Mouse (Mus musculus): ENCODE measurements at regions not wholly inside any gene's neighbourhood (a gene's known extent, or its start where the extent isn't known, plus 50 kb on each side); places are given as distances from the start of the nearest gene placed in this dataset.

DNA sequence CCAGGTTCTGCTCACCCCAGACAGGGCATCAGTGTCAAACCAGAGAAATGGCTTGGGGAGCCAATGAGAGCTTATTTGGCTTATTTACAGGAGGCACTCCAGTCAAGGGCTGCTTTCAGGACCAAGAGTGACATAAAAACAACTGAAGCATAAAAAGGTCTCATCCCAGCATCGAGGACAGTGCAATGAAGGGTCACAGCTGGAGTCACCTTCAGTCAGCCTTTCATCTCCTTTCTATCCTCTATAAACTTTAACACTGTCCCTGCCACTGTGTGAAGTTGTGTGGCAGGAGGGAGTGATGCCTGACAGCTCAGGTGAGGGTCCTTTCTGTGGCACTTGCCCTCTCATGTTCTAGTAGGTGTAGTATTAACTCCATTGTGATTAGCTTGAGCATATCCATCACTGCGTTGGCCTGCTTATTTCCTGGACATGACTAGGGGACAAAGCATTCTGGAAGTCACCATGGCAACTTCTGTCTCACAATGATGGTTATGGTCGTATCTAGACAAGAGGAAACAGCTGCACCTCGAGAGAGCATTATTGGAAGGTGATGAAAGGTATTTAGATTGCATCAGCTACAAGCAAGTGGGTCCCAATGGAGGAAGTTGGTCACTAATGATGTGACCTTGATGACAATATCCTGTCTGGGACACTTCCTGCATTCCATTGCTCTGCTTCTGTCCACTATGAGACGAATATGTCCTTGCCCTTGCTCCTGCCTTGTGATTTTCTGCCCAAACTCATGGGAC, 87.8 kb upstream of the Enpp6 start:
- DNase-seq: peak; percentile 22

DNA sequence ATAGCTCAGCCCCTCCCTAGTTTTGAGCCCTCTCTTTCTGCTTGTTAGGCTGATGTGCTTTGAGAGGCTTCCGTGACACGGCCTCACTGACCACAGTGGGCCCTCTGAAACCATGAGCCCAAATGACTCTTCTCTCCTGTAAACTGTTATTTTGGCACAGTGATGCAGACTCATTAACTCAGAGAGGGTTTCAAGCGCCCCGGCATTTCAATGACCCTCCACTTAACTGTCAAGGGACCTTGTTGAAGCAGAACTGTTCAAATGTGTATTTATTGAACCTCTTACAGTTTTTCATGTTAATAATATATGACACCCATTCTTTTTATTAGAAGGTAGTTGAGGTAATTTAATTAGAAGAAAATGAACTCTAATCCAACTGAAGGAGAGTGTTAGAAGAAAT, 85.9 kb upstream of the Enpp6 start:
- DNase-seq: no peak

DNA sequence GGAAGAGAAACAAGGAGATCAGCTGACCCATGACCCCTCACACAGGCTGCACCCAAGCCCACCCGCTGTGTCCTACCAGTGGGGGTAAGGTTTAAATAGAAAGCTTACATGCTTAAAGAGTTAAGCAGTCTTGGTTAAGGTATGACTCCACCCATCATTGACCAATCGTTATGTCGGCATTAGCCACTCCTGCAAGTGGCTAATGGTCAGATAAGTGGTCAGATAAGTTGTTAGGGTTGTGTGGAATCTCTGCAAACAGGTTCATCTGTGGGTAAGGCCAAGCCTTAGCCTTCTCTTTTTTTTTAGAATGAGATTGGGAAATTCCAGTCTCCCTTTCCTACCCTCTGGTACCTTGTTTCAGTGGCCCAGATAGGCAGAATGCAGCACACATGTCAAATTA, 82.0 kb upstream of the Enpp6 start:
- DNase-seq: no peak

DNA sequence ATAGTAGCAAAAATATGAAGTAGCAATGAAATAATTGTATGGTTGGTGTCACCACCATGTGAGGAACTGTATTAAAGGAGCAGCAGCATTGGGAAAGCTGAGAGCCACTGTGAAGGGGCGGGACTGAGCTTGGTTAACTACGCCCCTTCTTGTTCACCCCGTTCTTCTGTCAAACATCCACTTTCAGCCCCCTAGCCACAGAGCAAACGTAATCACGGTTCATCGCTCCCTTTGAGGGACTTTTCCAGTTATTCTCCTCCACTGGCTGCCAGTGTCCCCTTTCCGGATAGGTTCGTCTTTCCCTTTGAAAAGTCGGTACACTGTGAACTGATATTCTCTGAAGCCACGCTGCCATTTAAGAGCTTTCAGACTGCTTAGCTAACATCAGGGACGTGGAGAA, 79.3 kb upstream of the Enpp6 start:
- DNase-seq: peak; percentile 25

DNA sequence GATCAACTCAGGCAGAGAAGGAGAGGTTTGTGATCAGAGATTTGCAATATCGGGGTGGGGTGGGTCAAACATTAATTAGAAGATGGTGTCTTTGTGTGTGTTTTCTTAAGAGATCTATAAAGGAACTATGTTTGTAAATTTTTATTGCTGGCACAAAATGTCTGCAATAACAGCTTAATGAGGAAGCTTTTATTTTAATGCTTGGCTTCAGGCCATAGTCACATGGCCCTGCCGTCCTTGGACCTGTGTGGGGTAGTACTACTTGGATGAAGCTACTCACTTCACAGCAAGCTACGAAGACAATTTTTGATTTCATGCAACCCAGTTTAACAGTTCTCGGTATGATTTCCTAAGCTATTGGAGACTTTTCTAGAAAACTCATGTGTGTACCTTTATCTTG, 78.5 kb upstream of the Enpp6 start:
- DNase-seq: no peak

DNA sequence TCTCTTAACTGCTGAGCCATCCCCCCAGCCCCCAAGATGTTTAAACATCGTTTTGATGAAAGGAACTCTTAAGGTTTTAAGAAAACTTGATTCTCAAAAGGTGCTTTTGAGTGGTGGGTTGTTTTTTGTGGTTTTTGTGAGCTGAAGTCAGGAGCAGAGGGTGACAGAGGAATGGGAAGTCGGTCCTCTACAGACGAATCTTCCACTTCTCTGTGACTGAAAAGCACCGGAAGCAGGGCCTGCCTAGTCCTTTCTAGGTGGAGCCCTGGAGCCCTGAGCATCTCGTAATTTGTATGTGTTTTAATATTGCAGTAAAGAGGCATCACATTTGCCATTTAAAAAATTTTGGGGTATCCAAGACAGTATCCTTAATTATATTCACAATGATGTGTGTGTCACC, 72.7 kb upstream of the Enpp6 start:
- no peak for DNase-seq

DNA sequence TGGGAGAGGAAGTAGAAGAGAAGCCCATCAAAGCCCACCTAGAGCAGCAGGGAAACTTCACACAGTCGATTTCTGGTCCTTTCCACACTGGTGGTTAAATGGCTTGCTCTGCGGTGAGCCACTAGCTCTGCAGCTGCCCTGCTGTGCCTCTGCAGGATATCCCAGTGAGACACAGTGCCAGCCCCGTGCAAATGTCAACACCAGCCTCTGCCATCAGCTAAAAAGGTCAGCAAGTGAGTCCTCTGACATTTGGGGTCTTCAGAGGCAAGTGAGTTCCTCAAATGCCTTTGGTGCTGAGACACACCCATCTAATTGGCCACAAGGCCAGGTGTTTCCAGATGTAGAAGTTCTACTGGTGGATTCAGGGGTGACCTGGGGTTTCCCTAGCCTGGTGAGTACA, 66.6 kb upstream of the Enpp6 start:
- no peak for DNase-seq

DNA sequence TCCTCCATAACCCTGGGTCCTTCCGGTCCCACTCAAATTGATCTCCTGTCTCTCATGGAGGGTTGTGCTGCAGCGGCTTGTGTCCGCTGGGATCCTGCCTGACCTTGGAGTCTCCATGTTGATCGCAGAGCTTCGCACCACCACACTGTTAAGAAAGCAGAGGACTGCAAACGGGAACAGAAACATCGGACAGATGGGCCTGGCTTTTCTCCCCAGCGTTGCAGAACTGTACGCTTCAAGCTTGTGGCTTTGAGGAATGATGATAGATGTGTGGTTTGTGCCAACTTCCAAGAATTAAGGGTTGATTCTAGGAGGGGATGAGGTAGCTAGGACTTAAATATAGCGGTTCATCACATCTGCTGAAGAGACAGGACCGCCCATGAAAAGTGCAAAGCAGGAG, 65.6 kb upstream of the Enpp6 start:
- DNase-seq: no peak

DNA sequence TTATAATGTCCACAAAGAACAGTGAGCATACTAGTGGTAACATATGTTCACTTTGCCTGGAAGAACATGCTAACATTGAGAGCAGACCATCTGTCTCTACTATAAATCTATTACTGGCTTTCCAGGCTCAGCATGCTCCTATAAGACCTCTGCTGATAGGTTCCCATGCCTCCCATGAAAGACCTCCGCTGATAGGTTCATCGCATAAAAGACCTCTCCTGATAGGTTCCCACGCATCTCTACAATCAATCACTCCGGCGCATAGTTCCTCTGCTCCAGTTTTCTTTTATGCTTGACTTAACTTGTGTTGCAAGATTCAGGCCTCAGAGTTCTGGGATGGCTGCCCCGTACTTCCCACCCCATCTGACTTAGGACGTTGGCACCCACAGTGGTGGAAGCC, 65.1 kb upstream of the Enpp6 start:
- DNase-seq: no peak

DNA sequence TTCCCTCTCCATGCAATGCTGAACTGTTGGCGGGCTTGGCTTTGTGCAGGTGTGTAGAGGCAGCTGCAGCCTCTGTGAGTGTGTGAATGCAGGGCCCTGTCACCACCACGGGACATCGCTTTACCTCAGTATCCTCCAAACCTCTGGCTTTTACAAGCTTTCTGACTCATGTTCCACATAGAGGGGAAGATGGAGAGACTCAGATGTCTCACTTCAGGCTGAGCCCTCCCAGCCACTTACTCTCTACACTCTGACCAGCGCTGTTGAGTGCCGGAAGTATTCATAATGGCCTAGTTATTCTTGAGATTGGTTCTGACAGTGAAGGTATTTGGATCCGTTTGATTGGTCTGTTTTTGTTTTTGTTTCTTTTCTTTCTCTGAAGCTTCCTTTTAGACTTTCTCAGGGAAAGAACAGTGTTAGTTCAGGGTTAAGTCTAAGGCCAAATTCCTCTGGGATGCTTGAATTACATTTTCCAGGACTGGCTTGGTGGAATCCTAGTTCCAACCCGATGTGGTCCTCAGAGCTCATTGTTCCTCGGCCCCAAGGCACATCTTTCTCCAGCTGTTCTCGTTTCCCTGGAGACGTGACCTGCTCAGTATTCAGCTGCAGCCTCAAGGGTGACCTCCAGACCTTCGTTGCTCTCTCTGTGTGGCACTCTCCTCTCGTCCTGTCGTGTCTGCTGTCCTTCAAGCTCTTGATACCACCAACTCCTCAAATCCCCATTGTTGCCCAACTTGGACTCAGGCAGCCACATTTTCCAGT, 61.7 kb upstream of the Enpp6 start:
- DNase-seq: peak; percentile 79

DNA sequence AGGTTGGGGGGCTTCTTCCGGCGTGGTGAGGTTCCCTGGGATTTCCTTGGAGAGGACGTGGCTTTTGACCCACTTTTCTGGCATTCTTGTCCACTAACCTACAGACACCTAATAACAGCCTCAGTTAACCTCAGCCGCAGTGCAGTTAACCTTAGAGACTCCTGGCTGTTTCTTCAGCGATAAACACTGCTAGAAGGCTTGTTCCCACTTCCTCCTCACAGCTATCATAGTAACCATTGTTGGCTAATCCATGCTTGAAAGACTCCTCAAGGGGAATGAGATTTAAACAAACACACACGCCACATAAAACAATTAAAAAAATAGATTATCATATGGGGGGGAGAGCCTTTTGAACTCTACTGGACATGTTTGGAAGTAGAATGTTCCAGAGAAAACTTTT, 58.0 kb upstream of the Enpp6 start:
- no peak for DNase-seq

DNA sequence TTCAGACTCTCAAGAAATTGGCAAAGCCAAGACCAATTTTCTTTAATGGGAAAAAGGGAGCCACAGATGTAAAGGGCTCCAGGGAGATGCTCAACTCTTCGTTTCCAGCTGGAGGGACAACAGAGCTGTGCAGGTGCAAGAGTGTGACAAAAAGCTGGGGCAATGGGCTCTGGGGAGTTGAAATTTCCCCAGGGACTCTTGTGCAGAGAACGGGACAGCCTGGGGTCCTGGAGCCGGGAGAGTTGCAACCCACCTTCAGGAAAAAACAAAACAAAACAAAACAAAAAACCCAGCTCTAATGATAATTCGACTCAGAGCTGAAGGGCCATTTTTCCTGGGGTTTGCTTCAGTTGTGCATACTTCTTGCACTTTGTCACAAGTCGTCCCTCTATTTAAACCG, 57.0 kb upstream of the Enpp6 start:
- no peak for DNase-seq

DNA sequence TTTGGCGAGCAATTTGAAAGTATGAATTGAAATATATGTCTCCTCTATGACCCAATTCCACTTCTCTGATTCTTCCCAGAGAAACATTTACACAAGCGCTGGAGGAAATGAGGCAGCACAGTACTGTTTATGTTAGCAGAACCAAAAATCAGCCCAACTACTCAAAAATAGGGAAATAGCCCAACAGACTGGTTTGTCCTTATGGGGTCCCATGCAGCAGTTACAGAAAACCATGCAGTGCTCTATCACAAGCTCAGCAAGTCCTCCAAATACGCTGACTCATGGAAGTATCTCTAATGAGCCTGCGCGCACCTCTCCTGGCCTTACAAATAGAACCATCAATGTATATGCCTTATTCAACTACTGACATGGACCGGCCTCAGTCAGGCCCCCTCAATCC, 55.4 kb upstream of the Enpp6 start:
- no peak for DNase-seq

DNA sequence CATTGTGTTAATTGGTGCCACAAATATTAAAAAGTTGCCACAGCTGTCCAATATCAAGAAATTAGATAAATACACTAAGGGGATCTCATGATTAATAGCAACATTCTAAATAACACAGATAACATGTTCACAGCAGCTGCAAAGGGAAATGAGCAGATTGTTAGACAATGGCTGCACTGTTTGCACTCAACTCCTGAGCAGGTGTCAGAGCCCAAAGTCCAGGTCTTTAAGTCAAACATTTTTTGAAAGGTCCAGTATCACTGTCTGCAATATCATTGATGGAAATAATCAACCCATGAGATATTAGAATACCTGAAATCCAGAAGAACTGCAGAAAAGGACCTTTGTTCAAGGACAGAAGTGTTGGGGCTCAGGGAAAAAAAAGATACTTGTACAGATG, 53.4 kb upstream of the Enpp6 start:
- no peak for DNase-seq

DNA sequence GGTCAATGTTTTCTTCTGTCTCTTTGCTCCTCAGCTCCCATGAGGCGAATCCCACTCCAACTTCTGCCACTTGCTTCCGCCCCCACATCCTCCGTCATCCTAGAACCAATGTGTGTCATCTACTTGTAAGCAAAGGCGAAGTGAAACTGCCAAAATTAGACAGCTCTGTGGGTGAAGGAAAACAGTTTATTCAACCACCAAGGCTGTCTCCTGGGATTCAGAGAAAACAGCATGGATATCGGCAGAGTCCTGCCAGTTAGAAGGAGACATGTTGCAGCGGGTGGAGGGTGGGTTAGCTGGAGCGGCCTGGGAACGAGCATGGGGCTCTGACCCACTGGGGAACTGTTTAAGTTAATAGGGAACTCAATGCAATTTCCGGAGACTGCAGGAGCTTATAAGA, 52.4 kb upstream of the Enpp6 start:
- no peak for DNase-seq

DNA sequence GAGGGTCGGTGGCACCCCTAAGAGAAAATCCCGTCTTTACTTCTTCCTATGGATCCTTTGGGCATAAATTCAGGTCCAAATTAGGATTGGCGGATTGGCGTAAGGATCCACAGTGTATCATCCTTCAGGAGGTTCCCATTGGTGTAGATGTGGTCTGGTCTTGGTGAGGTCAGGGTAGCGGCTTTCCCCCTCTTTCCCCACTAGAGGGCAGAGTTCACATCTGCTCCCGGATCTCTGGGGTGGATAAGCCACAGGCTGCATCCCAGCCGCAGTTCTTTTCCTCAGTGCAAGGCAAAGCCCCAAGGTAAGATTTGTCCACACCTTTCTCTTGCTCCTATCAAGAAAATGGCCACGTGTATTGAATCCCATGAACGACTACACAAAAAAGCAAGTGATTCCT, 51.8 kb upstream of the Enpp6 start:
- peak; percentile 81 for DNase-seq

DNA sequence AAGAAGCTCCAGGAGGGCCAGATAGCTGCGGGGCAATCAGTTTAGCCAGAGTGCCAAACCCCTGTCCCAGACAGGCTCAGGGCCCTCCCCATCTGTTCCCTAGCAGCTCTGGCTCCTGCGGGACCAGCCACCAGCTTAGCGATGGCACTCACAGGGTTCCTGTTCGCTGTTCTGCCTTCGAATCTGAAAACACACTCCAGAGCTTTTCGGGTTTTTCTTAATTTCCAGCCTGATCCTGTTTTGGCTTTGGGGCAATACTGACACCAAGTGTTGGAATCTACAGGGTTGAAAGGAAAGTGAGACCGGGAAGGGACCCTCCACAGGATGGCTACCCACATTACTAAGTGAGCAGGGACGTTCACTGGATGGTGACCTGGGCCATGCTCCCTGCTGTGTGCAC, 50.6 kb upstream of the Enpp6 start:
- DNase-seq: peak; percentile 55
